In the genomic region with DNA sequence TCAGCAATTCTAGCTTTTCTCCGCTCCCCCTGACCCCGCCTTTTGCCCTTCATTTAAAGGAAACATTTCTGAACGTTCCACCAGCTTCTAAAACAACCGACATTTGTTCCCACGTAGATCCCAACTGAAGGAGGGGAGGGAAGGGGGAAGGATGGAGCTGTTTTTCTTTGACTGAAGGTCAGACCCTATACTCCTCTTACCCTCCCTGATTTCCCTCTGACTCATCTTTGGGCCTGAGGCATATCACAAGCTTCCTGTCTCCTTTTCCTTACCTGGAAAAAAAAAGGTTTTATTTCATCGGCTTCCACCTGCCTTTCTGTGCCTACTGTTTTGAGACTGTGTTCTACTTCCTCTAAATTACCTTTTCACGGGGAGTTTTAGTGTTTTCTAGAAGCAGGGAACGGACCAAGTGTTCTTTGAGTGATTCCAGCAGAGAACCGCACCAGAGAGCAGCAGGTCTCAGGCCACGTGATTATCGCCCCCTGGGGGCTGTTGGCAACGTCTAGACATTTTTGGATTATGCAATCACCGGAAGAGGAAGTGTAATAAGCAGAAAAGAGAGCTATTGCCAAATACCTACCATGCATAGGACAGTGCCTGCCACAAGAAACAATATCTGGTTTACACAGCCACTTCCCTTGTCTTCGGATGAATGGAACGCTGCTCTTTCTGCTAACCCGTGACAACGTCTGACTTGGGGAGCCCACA, we compare ENCODE assay signal across 8 mouse cellular contexts.
A peak's percentile ranks its signal among the peaks of the same experiment; 100 is the strongest.
DNase-seq lines count a peak whose midpoint lies in the region; ATAC-seq and TF ChIP-seq lines count a peak whose summit lies in the region.

No protein-coding gene starts in this region.

- no peak overlapping the region for H3K27ac ChIP-seq in hindbrain, embryonic 11.5 days (ENCODE audit: low read depth, low read length)
- H3K27ac ChIP-seq in hindbrain, embryonic 13.5 days, result no peak overlapping the region
- H3K27ac ChIP-seq in intestine, postnatal 0 days (ENCODE audit: low read depth, low read length), result no peak overlapping the region
- no peak overlapping the region for H3K27ac ChIP-seq in lung, embryonic 14.5 days (ENCODE audit: low read depth)

- peak; percentile 60 for TF ChIP-seq CTCF in intestine, postnatal 0 days (IDR thresholded peaks at IDR 0.05; ENCODE audit: low read depth)
- peak; percentile 53 for TF ChIP-seq CTCF in lung, embryonic 14.5 days (IDR thresholded peaks at IDR 0.05; ENCODE audit: low read depth)

- no peak overlapping the region for H3K4me3 ChIP-seq in hindbrain, embryonic 11.5 days (ENCODE audit: low read depth, low read length)
- H3K4me3 ChIP-seq in hindbrain, embryonic 13.5 days, result no peak overlapping the region
- H3K4me3 ChIP-seq in intestine, postnatal 0 days (ENCODE audit: low read depth, low read length), result no peak overlapping the region
- no peak overlapping the region for H3K4me3 ChIP-seq in lung, embryonic 14.5 days (ENCODE audit: low read depth, low read length)

- no peaks in the 10 kb centered on the region for H3K9me3 ChIP-seq in hindbrain, embryonic 11.5 days (ENCODE audit: control insufficient read depth, low read length)
- H3K9me3 ChIP-seq in hindbrain, embryonic 13.5 days, result no peaks in the 10 kb centered on the region
- no peaks in the 10 kb centered on the region for H3K9me3 ChIP-seq in intestine, postnatal 0 days (ENCODE audit: control insufficient read depth)
- no peaks in the 10 kb centered on the region for H3K9me3 ChIP-seq in lung, embryonic 14.5 days (ENCODE audit: low read depth, low read length)

- no peaks in the 10 kb centered on the region for H3K36me3 ChIP-seq in hindbrain, embryonic 11.5 days (ENCODE audit: control insufficient read depth, insufficient read depth, low read length)
- no peaks in the 10 kb centered on the region for H3K36me3 ChIP-seq in hindbrain, embryonic 13.5 days
- H3K36me3 ChIP-seq in intestine, postnatal 0 days (ENCODE audit: control insufficient read depth, insufficient read depth), result no peaks in the 10 kb centered on the region
- H3K36me3 ChIP-seq in lung, embryonic 14.5 days (ENCODE audit: insufficient read depth), result no peaks in the 10 kb centered on the region

- 46% methylated on average over 17 of the region's 17 CpGs for WGBS in hindbrain, embryonic 11.5 days
- WGBS in hindbrain, embryonic 13.5 days, result 46% methylated on average over 17 of the region's 17 CpGs
- 35% methylated on average over 17 of the region's 17 CpGs for WGBS in intestine, postnatal 0 days
- 39% methylated on average over 17 of the region's 17 CpGs for WGBS in lung, embryonic 14.5 days

- H3K4me2 ChIP-seq in hindbrain, embryonic 11.5 days (replicated peaks; ENCODE audit: low read depth, low read length), result no peak overlapping the region
- no peak overlapping the region; the same call in 1 of the 2 replicates for H3K4me2 ChIP-seq in hindbrain, embryonic 13.5 days
- peak overlapping the region; percentile 30 for H3K4me2 ChIP-seq in intestine, postnatal 0 days (replicated peaks; ENCODE audit: low read depth)
- peak overlapping the region; percentile 29; the same call in 1 of the 2 replicates for H3K4me2 ChIP-seq in lung, embryonic 14.5 days

- no peak overlapping the region for H3K9ac ChIP-seq in hindbrain, embryonic 11.5 days (ENCODE audit: low read depth, low read length)
- H3K9ac ChIP-seq in hindbrain, embryonic 13.5 days, result no peak overlapping the region
- H3K9ac ChIP-seq in intestine, postnatal 0 days (ENCODE audit: low read depth, low read length), result no peak overlapping the region
- H3K9ac ChIP-seq in lung, embryonic 14.5 days, result no peak overlapping the region

- H3K4me1 ChIP-seq in hindbrain, embryonic 11.5 days (replicated peaks; ENCODE audit: control insufficient read depth, insufficient read depth, low read length), result no peaks in the 10 kb centered on the region
- H3K4me1 ChIP-seq in hindbrain, embryonic 13.5 days (replicated peaks), result peaks cover 21% of the 10 kb centered on the region
- peaks cover 3% of the 10 kb centered on the region; the same call in 1 of the 2 replicates for H3K4me1 ChIP-seq in intestine, postnatal 0 days (replicated peaks; ENCODE audit: control insufficient read depth, insufficient read depth, low read length)
- H3K4me1 ChIP-seq in lung, embryonic 14.5 days (ENCODE audit: insufficient read depth), result peaks cover 2% of the 10 kb centered on the region; the same call in 1 of the 2 replicates

- no peaks in the 10 kb centered on the region for H3K27me3 ChIP-seq in hindbrain, embryonic 11.5 days (ENCODE audit: control insufficient read depth, insufficient read depth, low read length)
- H3K27me3 ChIP-seq in hindbrain, embryonic 13.5 days, result no peaks in the 10 kb centered on the region
- no peaks in the 10 kb centered on the region for H3K27me3 ChIP-seq in intestine, postnatal 0 days (replicated peaks; ENCODE audit: control insufficient read depth, insufficient read depth, low read length)
- H3K27me3 ChIP-seq in lung, embryonic 14.5 days (ENCODE audit: insufficient read depth, low read length), result no peaks in the 10 kb centered on the region

- DNase-seq in hindbrain, embryonic 11.5 days (ENCODE audit: low spot score), result peak; percentile 48
- peak; percentile 23 for DNase-seq in adrenal gland, postnatal 25 days
- peak; percentile 23 to 47 for DNase-seq in gastrocnemius, adult 8-10 months (ENCODE audit: low spot score in 2 of 2)
- peak; percentile 85 for DNase-seq in lung, embryonic 14.5 days
- peak; percentile 49 for DNase-seq in retina, embryonic 14.5 days (ENCODE audit: low spot score)
- DNase-seq in right cerebral cortex, adult 2 months (ENCODE audit: low spot score in 2 of 2), result no peak

- ATAC-seq in hindbrain, embryonic 11.5 days (ENCODE audit: low FRiP score), result no peak
- ATAC-seq in hindbrain, embryonic 13.5 days (ENCODE audit: low FRiP score), result no peak
- ATAC-seq in intestine, postnatal 0 days, result peak; percentile 70
- peak; percentile 53; the same call in 1 of the 2 replicates for ATAC-seq in lung, embryonic 14.5 days (ENCODE audit: insufficient read depth)

Comparison
In these comparisons a context has a peak if more than half of its experiments do, and no peak if none do; other contexts are left out.
1. ATAC-seq: peak in intestine, postnatal 0 days (single experiment) and lung, embryonic 14.5 days (single experiment); none in hindbrain, embryonic 11.5 days (single experiment) and hindbrain, embryonic 13.5 days (single experiment).
2. DNase-seq: peak in hindbrain, embryonic 11.5 days (single experiment), adrenal gland, postnatal 25 days (single experiment), gastrocnemius, adult 8-10 months (2 of 2), lung, embryonic 14.5 days (single experiment) and retina, embryonic 14.5 days (single experiment); none in right cerebral cortex, adult 2 months (0 of 2).
3. H3K4me2 ChIP-seq: peak in intestine, postnatal 0 days (single experiment) and lung, embryonic 14.5 days (single experiment); none in hindbrain, embryonic 11.5 days (single experiment) and hindbrain, embryonic 13.5 days (single experiment).